ENCODE assay signal across 8 mouse cellular contexts in the genomic region with DNA sequence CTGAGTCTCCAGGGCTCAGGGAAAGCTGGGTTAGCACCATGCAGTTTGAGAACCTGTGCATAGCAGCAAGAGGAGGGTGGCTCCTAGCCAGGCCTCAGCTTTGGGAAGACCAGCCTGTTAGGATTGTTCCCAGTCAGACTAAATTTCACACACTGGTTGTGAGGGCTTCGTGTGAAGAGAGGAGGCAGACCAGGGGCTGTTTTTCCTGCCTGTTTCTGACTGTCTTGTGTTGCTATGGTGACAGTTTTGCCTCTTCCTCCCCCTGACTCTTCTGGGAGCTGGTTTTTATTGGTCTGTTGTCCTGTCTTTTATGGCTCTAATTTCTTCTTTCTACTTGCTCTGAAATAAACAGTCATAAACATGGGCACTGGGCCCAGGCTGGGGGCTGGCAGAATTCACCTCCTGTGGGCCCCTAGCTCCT. TPM values are rescaled to one million over a fixed set of nuclear protein-coding genes. Genes with fewer than 3 reads are reported as not detected.
DNase-seq lines count a peak whose midpoint lies in the region; ATAC-seq and TF ChIP-seq lines count a peak whose summit lies in the region.

No protein-coding gene starts in this region.

- no peaks in the 10 kb centered on the region for H3K36me3 ChIP-seq in limb, embryonic 13.5 days
- no peaks in the 10 kb centered on the region for H3K36me3 ChIP-seq in neural tube, embryonic 11.5 days (ENCODE audit: control insufficient read depth, insufficient read depth, low read length)
- no peaks in the 10 kb centered on the region for H3K36me3 ChIP-seq in thymus, adult 2 months (ENCODE audit: control insufficient read depth, insufficient read depth, low read length)

- DNase-seq in lung, adult 2 months, result no peak
- no peak for DNase-seq in lung, adult 18-20 months
- DNase-seq in cerebellum, postnatal 36 days, result peak; percentile 28 to 33
- peak; percentile 33 for DNase-seq in neural tube, embryonic 11.5 days (ENCODE audit: low spot score)
- DNase-seq in gastrocnemius, adult 18-20 months (ENCODE audit: low spot score), result no peak
- DNase-seq in thymus, adult 2 months, result no peak

- H3K9ac ChIP-seq in limb, embryonic 13.5 days, result no peak overlapping the region
- H3K9ac ChIP-seq in neural tube, embryonic 11.5 days (ENCODE audit: low read length), result no peak overlapping the region; the same call in 1 of the 2 replicates

- H3K4me1 ChIP-seq in lung, adult 2 months (ENCODE audit: control insufficient read depth, insufficient read depth, low read length), result peaks cover 13% of the 10 kb centered on the region
- peaks cover 19% of the 10 kb centered on the region for H3K4me1 ChIP-seq in limb, embryonic 13.5 days
- H3K4me1 ChIP-seq in neural tube, embryonic 11.5 days (ENCODE audit: control insufficient read depth, insufficient read depth, low read length), result peaks cover 10% of the 10 kb centered on the region; the same call in 1 of the 2 replicates
- peaks cover 19% of the 10 kb centered on the region for H3K4me1 ChIP-seq in thymus, adult 2 months (replicated peaks; ENCODE audit: control insufficient read depth, insufficient read depth, low read length)

- H3K4me3 ChIP-seq in lung, adult 2 months (replicated peaks; ENCODE audit: extremely low read depth, low read depth, low read length), result peak overlapping the region; percentile 39
- 0 out of 2 replicates have a peak overlapping the region, but pooled peaks have one; percentile 68 for H3K4me3 ChIP-seq in limb, embryonic 13.5 days
- peak overlapping the region; percentile 67 for H3K4me3 ChIP-seq in neural tube, embryonic 11.5 days (ENCODE audit: low read depth, low read length)
- H3K4me3 ChIP-seq in thymus, adult 2 months (ENCODE audit: control insufficient read depth, insufficient read depth, low read length), result no peak overlapping the region

- H3K27ac ChIP-seq in limb, embryonic 13.5 days, result no peak overlapping the region
- H3K27ac ChIP-seq in neural tube, embryonic 11.5 days (ENCODE audit: low read depth, low read length), result no peak overlapping the region
- no peak overlapping the region for H3K27ac ChIP-seq in thymus, adult 2 months (ENCODE audit: control insufficient read depth, insufficient read depth, low read length)

- H3K4me2 ChIP-seq in limb, embryonic 13.5 days (replicated peaks), result peak overlapping the region; percentile 84
- peak overlapping the region; percentile 80 for H3K4me2 ChIP-seq in neural tube, embryonic 11.5 days (ENCODE audit: low read depth)

- no peak for TF ChIP-seq CTCF in lung, adult 2 months (IDR thresholded peaks at IDR 0.05; ENCODE audit: insufficient read depth, low read length)
- TF ChIP-seq CTCF in thymus, adult 2 months (IDR thresholded peaks at IDR 0.05; ENCODE audit: borderline replicate concordance, control insufficient read depth, extremely low read depth, insufficient read depth, low read length, poor library complexity), result no peak

- TF ChIP-seq POLR2A in lung, adult 2 months (IDR thresholded peaks at IDR 0.05; ENCODE audit: borderline replicate concordance, extremely low read depth, low read depth, low read length), result no peak
- TF ChIP-seq POLR2A in thymus, adult 2 months (IDR thresholded peaks at IDR 0.05; ENCODE audit: control insufficient read depth, extremely low read depth, insufficient read depth, low read length, poor library complexity), result no peak

- H3K9me3 ChIP-seq in limb, embryonic 13.5 days, result no peaks in the 10 kb centered on the region
- no peaks in the 10 kb centered on the region for H3K9me3 ChIP-seq in neural tube, embryonic 11.5 days (ENCODE audit: control insufficient read depth, low read length)

- 0 out of 2 replicates have a peak, but pooled peaks cover 7% of the 10 kb centered on the region for H3K27me3 ChIP-seq in limb, embryonic 13.5 days
- no peaks in the 10 kb centered on the region; the same call in 1 of the 2 replicates for H3K27me3 ChIP-seq in neural tube, embryonic 11.5 days (ENCODE audit: control insufficient read depth, insufficient read depth, low read length)
- no peaks in the 10 kb centered on the region for H3K27me3 ChIP-seq in thymus, adult 2 months (ENCODE audit: control insufficient read depth, insufficient read depth, low read length)

- 8% methylated on average over 1 of the region's 1 CpGs for WGBS in lung, adult 2 months
- WGBS in limb, embryonic 13.5 days, result 4% methylated on average over 1 of the region's 1 CpGs
- 0% methylated on average over 1 of the region's 1 CpGs for WGBS in neural tube, embryonic 11.5 days
- WGBS in thymus, adult 2 months, result 20% methylated on average over 1 of the region's 1 CpGs

- ATAC-seq in hematopoietic stem cell, adult 5-6 weeks (replicated peaks in 1 of 2; ENCODE audit: insufficient read depth in 1 of 2, low FRiP score in 2 of 2, low TSS enrichment in 1 of 2, low read depth in 1 of 2, poor library complexity in 2 of 2, severe bottlenecking in 2 of 2), result peak; percentile 34 to 56; a peak in 3 of 4 replicates
- no peak for ATAC-seq in limb, embryonic 13.5 days (ENCODE audit: low FRiP score, low read depth)
- peak; percentile 27 for ATAC-seq in neural tube, embryonic 11.5 days (ENCODE audit: insufficient read depth, low FRiP score, low TSS enrichment)

RNA-seq across cellular contexts. Expression of a gene that starts 1.4 kb away (rescaled TPM):
- polyA plus RNA-seq in lung, adult 2 months (2012; rRNA removed), result 9.0 and 10.4 TPM in 2 replicates
- 31.5 and 39.3 TPM in 2 replicates for total RNA-seq in hematopoietic stem cell, adult 5-6 weeks (2017)
- polyA plus RNA-seq in limb, embryonic 13.5 days (2015; fragmentation: Nextera tagmentation; extraction: Ambion mirVana), result 7.9 TPM in 2 replicates
- 34.4 and 35.7 TPM in 2 replicates for polyA plus RNA-seq in neural tube, embryonic 11.5 days (2014; fragmentation: Nextera tagmentation; extraction: Ambion mirVana)
- total RNA-seq in gastrocnemius, adult 18-20 months (2021), result 1 to 10 TPM; 3.0 to 4.0 TPM
- polyA plus RNA-seq in thymus, adult 2 months (2012; rRNA removed), result 5.2 and 5.3 TPM in 2 replicates

Comparison
In these comparisons a context has a peak if more than half of its experiments do, and no peak if none do; other contexts are left out.
1. DNase-seq: peak in cerebellum, postnatal 36 days (2 of 2) and neural tube, embryonic 11.5 days (single experiment); none in lung, adult 2 months (single experiment), lung, adult 18-20 months (0 of 2), gastrocnemius, adult 18-20 months (single experiment) and thymus, adult 2 months (single experiment).